Mouse (Mus musculus) testis, adult 2 months (tissue): ENCODE measurements at regions not wholly inside any gene's neighbourhood (a gene's known extent, or its start where the extent isn't known, plus 50 kb on each side); places are given as distances from the start of the nearest gene placed in this dataset.

Experiments
- CTCF ChIP-seq: fragments of 200-500 bp; IDR thresholded peaks from 2 replicates; pipeline ENCODE4 v1.5.1; 2012; ENCODE audit warnings: low read depth, mild to moderate bottlenecking, inconsistent platforms, low read length, moderate library complexity; ENCODE audit not compliant: control insufficient read depth, insufficient read depth, insufficient replicate concordance
- POLR2A ChIP-seq: fragments of 200-500 bp; IDR thresholded peaks from 2 replicates; pipeline ENCODE4 v1.6.1; 2012; ENCODE audit warnings: low read depth, mild to moderate bottlenecking, inconsistent platforms, low read length, moderate library complexity; ENCODE audit not compliant: control insufficient read depth

DNA sequence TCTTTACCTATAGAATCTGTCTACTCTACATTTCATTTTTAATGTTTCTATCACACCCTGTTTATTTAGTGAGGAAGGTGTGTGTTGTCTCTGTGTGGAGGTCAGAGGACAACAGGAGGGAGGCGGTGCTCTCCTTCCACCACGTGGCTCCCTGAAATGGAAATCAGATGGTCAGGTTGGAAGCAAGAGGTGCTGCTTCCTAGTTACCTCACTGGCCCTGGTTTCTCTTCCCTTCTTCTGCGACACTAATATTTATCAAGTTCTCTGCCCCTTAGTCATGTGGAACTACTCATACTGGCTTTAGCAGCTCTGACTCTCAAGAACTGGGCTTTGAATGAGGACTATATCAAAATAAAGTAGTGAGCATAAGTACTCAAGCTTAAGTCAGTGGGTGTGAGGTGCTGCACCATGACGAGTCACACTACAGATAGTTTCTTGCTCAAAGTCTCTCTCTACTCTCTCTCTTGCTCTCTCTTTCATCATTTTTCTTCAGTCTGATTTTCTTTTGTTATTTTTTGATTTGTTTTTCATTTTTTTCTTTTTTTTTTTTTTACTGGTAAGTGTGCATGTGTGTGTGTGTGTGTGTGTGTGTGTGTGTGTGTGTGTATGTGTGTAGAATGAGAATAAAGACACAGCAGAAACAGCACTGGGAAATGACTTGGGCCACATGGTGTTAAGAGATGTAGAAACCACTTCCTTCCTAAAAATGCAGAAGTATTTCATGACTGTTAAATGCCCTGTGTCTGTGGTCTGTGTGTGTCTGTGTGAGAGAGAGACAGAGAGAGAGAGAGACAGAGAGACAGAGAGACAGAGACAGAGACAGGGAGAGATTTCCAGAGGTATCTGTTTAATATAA, 403.2 kb upstream of the Adgrl2 start:
- no peak for TF ChIP-seq CTCF
- TF ChIP-seq POLR2A: no peak
